Mouse (Mus musculus) testis, postnatal 10 days (tissue): ENCODE measurements around the gene Tmem45a2.
A peak's percentile ranks its signal among the peaks of the same experiment; 100 is the strongest.
"Not testable (repeated sequence)": the region's sequence is repeated elsewhere in the genome, so short reads cannot be mapped to it uniquely, and the experiment has no call there.

Source experiments
- DNase-seq: peaks from one replicate; pipeline ENCODE4 v3.0.0; 2021; ENCODE audit warnings: low spot score

Tmem45a2 gene

DNA sequence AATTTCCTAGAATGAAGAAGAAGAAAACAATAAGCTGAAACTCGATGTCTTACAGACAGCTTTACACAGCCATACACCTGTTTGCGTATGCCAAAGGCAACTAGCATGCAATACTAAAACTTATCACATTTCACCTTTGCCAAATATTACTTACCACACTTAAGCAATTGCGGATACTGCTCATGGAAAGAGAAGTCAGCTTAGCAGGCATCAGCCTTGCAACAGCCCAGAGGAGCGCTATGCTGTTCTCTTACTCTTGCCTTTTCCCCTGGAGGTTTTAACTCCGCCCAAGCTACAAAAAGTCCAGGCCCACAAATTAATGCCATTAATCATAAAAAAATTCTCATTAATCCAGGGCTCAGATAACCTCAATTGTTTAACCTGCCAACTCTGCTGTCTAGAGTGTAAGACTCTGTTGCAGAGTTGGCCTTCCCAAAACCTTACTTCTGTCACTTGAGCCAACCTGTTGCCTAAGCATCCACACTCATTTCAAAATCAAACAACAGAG lies at the start of gene Tmem45a2:
Gene Tmem45a2, minus strand, starts transcription at position 241 of the 508 bp plus-strand sequence.
- DNase-seq = no peak

GRCm38 (mm10) chr16:57117562-57117961 lies 46.4 kb upstream of the Tmem45a2 start:
- DNase-seq = no peak

DNA sequence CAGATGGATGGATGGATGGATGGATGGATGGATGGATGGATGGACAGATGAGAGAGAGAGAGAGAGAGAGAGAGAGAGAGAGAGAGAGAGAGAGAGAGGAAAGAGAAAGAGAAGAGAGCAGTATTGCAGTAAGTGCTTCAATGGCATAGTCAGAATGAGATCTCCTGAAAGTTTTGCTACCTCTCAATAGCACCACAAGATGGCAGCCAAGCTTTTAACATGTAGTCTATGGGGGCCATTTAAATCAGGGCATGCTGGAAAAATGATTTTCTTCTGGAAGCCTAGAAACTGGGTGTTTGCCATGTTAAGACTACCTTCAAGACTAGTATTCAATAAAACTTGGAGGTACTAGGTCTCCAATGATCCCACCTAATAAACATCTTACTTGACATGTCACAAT lies 44.9 kb upstream of the Tmem45a2 start:
- no peak for DNase-seq

- no peak for DNase-seq
Measured at GRCm38 (mm10) chr16:57106185-57106960, 35.2 kb upstream of the Tmem45a2 start.

GRCm38 (mm10) chr16:57101174-57101573 lies 30.0 kb upstream of the Tmem45a2 start:
- no peak for DNase-seq

GRCm38 (mm10) chr16:57099572-57100237 lies 28.5 kb upstream of the Tmem45a2 start:
- DNase-seq = no peak

DNA sequence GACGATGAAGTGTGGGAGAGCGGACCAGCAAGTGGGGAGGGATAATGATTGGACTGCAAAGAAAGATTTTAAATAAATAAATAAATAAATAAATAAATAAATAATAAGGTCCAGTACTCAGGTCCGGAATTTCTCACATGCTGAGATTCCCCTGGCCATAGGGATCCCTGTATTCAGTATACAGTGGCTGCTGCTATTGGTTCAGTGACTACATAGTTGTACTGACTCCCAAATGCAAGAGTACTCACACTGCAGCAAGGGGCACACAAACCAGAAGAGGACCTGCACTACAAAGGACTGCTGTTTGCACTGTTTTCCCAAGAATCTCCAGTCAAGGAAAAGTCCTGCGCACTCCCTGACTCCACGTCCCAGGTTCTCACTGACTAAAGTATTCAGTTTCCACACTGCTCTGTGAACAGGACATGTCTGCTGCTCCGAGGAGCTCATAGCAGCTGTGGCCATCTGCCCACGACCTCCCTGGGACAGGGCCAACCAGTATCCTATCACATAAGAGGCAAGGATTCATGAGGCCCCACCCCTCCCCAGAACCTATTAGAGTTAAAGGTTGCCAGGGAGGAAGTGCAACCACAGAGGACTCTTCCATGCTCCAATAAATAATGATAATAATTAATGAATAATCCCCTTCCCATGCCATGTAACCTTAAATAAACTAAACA lies 27.4 kb upstream of the Tmem45a2 start:
- no peak for DNase-seq

- DNase-seq = no peak
Measured at GRCm38 (mm10) chr16:57092911-57093605, 21.9 kb upstream of the Tmem45a2 start.

DNA sequence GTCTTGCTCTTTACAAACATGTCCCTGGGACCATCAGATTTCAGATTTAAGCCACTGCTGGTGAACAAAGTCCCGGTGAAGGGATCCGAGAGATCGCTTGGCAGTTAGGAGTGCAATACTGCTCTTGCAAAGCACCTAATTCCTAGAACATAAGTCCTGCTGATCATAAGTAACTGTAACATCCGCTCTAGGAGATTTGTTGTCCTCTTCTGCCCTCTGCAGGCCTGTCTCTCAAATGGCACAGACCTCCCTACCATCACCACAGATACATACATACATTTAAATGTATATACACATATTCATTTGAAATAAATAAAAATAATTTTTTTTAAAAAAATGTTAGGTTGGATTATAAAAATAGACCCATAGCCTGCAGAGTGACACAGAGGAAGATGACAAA lies 21.3 kb upstream of the Tmem45a2 start:
- peak; percentile 55 for DNase-seq

GRCm38 (mm10) chr16:57079577-57079976 lies 8.4 kb upstream of the Tmem45a2 start:
- no peak for DNase-seq

GRCm38 (mm10) chr16:57075986-57076385 lies 4.8 kb upstream of the Tmem45a2 start:
- no peak for DNase-seq

GRCm38 (mm10) chr16:57062045-57062444 lies 9.1 kb downstream of the Tmem45a2 start:
- DNase-seq = no peak

DNA sequence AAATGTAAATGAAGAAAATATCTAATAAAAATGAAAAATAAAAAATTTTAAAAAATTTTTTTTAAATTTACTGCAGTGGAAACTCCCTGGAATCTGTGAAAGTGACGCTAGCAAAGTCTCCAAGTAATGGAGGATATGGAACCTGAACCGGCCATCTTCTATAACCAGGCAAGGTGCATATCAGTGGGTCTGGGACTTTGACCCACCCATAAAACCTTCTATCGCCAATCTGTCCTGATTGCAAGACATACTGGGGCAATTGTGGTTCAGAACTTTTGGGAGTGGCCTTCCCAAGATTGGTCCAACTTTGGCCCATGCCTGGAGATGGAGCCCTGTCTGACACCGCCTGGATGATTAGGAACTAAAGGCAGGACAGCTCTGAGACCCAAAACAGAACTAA lies 14.2 kb downstream of the Tmem45a2 start:
- no peak for DNase-seq

- DNase-seq = no peak
Measured at GRCm38 (mm10) chr16:57049974-57050373, 21.2 kb downstream of the Tmem45a2 start.

DNA sequence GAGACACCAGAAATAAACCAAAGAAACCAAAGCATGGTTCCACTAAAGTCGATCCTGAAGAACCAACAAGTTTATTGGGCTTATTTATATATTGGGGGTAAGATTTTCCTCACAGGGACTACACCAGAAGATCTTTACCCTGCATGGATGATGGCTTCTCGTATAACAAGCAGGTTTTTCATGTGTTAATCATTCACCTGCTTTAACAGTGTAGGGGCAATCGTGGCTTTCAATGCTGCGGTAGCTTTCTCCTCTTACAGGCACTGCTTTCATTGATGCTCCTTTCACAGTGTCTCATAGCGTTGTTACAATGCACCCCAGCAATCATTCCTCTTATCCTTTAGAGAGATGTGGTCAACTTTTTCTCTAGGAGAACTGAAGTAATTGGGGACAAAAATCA lies 32.6 kb downstream of the Tmem45a2 start:
- DNase-seq = no peak

- no peak for DNase-seq
Measured at GRCm38 (mm10) chr16:57030150-57030885, 40.9 kb downstream of the Tmem45a2 start.

DNA sequence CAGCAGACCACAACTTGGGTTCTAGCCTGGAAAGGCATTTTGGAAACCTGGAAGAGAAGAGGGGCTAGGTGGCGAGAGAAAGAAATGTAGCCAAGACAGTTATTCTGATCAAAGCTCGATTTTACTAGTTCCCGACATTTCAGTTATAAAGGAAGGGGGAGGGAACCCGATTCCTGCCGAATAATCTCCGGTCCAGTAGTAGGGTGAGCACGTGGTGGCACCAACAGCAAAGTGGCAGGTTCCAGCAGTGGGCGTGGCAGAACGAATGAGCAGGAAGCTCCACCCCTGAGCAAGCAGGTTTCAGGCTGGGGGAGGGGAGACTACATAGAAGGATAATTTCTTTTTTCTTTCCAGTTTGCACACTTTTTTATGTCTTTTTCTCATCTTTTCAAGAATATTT lies 72.9 kb downstream of the Tmem45a2 start:
- DNase-seq = not testable (repeated sequence)
